Mouse (Mus musculus) left cerebral cortex, adult 11 months (tissue): ENCODE measurements around the gene Trpv4.
A peak's percentile ranks its signal among the peaks of the same experiment; 100 is the strongest.

Source experiments
- DNase-seq: peaks from one replicate; pipeline ENCODE4 v3.0.0; 2022; ENCODE audit warnings: low spot score

Trpv4 gene

DNA sequence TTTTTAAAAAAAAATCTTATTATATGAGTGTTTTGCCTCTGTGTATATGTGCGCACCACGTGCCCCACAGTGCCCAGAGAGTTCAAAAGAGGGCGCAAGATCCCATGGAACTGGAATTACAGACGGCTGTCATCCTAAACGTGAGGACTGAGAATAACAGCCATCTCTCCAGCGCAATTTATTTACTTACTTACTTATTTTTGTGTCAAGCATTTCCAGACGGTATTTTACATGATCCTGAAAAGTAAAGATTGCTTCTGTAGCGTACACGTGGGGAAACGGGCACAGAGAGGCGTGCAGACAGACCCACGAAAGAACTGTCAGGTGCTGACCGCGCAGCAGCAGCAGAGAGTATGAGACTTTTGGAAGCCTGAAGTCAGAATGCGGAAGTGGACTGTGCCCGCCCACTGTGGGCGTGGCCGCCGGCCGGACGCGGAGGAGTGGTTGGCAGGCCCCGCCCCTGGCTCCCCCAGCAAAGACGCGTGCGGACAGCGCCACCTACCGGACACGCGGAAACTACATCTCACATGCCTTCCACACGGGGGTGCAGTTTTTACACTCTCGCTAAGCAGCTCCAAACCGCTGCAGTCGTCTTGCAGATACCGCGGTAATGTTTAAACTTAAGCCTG is 9.1 kb upstream of the Trpv4 start:
- peak; percentile 96 for DNase-seq

DNA sequence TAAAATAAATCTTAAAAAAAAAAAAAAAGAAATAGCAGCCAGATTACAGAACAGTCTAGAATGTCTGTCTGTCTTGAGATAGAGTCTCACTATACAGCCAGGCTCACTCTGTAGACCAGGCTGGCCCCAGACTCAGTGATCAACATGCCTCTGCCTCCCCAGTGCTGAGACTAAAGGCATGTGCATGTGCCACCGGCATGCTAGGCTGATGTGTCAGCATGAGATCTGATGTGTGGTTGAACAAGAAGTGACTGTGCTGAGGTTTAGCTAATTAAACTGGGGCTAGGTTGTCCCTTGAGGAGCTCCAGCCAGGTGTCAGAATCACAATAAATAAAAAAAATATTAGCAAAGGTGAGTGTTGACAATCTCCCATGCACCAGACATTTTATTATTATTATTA is 8.4 kb upstream of the Trpv4 start:
- no peak for DNase-seq

DNA sequence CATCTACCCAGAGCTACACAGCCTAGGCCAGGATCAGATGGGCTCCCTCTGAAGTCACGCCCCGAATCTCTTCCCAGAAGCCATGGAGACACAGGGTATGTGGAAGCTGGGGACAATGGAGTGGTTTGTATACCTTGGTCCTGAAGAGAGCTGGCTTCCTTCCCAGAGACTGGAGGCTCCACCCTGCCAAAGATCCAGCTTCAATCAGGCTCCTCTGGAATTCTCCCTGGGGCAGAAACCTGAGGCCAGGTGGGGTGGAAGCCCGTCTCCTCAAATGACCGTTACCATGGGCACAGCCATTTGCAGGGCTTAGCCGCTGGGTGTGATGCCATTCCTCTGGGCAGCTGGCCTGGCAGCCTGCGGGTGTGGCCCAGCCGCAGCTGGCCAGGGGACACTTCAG is 6.5 kb upstream of the Trpv4 start:
- DNase-seq: no peak

DNA sequence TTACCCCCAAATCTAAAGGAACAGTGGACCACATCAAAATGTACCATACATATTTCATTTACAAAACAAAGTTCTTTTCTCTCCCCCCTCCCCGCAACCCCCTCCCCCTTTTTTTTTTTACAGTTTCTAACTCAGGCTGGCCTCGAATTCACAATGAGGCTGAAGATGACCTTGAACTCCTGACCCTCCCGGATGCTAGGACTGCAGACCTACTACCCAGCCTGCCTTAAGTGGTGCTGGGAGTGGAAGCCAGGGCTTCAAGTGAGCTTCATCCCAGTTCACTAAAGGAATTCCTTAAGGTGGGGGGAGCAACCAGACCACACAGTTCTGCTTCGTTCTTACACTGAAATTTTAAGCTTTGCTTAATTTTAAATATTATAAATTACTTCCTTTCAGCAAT is 5.9 kb upstream of the Trpv4 start:
- no peak for DNase-seq

DNA sequence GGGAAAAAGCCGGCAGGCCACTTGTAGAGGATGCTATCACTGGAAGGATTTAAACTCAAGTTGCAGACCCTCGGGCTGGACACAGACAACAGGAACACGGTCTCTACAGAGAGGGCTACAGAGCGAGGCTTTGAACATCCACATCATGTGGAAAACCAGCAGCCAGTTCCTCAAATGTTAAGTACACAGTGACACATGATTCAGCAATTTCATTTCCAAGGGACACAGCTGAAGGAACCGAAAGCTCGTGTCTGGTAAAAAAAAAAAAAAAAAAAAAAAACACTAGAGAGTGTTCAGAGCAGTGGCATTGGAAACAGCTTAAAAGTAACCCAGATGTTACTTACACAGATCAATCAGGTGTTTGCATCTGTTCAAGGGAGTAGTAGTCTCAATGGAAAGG is 2.8 kb upstream of the Trpv4 start:
- DNase-seq: no peak

DNA sequence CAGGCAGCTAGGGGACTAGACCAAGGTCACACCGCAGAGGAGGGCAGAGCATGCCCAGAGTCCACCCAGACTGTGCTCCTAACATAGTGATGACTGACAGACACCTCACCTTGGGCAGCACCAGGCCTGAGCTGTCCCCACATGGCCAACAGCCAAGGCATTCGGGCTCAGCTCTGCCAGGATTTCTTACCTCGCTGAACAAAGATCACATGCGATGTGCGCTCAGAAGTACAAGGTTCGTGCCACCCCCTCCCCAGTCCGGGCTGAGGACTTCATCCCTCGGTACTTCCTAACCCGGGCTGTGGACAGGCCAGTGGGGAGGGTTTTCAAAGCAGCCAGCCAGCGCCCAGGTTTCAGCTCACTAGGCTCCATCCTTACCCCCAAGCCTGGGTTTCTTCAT is 795 bp downstream of the Trpv4 start:
- no peak for DNase-seq

DNA sequence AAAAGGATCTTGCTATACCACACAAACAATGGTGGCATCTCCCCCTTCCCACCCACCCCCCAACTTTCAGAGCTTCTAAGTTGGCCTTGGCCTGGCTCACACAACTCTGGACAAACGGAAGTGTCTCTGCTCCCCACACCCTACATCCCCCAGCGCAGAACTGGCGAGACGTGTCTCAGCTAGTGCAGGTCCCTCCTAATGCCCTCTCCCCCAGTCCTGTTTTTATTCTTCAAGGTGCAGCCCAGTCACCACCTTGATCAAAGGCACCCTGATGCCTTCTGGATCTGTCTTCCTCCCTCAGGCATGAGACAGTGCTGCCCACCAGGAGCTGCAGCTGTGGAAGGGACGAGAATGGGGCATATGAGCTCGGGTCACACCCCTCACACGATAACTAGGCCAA is 1.9 kb downstream of the Trpv4 start:
- DNase-seq: no peak

DNA sequence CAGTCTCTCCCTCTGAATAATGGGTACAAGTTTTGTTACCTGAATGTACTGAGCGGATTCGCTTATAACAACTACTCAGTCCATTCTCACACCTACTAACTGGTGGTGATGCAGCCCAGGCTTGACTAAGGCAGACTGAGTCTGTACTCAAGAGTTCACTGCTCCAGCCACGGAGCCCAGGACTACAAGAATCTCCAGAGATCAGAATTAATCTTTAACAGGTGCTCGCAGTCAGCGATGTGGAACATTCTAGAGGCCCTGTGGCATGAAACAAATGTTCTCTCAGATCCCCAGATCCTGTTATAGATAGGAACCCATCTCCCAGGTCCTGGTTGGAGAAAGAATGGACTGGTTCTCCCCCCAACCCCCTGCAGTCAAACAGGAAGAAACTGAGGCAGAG is 2.5 kb downstream of the Trpv4 start:
- no peak for DNase-seq

DNA sequence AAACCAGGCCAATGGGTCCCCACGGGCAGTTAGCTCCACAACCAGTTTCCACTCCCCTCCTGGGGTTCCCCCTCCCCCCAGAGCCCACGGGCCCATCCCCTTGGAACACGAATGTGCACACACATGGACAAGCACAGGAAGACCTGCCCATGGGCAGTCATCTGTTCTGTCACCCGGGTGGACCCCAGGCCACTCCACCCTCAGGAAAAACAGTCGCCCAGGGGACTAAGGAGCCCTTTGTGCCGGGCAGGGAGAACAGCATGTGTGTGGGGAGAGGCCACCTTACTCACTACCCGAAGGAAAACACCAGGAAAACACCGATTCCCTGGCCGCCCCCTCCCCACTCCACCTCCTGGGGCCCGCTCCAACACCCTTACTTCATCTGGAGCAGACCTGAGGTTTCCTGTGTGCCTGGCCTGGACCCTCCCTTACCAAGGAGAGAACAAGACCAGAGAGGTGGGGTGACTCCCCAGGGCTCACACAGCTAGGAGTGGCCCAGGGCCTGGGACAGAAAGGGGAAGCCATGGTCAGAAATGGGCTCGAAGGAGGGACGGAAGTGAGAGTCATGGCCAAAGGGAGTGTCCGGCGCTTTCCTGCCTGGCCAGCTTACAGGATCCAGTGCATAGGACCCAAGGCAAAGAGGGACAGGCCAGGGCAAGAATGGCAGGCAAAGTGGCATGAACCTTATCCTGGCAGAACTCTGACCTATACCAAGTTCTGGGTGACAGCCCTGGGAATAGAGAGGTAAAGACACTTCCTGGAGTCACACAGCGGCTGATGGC is 4.4 kb downstream of the Trpv4 start:
- DNase-seq: no peak

DNA sequence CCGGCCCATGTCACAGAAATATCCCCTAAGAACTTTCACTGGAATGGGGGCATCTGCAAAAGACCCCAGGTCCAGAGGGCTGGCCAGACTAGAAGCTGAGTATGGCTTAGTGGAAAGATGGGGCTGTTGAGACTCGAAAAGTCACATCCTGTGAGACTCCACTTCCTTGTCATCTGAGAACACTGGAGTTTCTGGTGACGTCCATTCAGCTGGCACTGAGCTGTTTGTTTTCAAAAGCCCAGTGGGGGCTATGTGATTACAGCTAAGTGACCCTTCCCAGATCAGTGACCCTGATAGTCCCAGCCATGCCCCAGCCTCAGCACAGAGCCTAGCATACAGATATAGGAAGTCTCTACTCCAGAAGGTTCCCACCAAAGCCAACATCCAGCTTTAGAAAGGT is 6.8 kb downstream of the Trpv4 start:
- DNase-seq: no peak

DNA sequence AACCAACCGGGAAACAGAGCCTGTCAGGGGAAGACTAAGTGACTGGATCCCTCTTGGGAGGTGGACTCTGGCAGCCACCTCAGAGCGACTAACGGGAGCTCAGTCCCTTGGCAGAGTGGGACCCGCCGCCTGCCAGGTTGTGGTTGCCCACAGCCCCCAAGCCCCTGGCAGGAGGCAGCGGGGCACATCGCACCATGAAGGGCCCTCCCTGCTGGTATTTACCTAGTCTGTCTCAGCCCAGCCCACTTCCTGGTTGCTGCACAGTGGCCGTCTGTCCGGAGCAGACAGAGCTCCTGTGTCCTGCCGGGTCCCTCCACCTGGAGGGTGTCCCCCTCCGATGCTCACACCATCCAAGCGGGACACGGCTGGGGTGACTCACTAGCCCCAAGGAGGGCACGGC is 7.2 kb downstream of the Trpv4 start:
- no peak for DNase-seq

DNA sequence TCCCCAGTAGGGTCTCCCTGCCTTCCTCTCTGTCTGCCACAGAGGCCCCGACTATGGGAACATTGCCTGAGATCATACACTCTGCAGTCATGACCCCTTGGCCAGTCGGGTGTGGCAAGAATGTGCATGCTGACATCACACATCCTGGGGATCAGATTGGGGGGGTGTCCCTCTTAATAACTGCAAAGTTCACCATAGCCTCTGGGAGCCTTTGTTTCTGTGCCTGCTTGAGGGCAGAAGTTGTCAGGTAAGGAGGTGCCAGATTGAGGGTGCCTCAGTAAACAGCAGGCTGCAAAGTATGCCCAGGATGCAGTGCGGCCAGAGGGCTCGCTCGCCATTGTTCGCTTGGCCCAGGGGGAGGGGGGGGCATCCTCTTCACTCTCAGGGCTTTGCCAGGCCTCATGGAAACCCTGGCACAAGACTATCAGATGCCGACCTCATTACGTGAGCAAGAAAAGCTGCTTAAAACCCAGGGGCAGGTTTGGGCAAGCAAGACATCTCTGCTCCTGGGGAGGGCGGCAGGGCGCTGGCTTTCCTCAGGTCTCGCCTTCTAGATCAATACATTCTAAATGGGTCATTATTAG is 9.4 kb downstream of the Trpv4 start:
- no peak for DNase-seq

DNA sequence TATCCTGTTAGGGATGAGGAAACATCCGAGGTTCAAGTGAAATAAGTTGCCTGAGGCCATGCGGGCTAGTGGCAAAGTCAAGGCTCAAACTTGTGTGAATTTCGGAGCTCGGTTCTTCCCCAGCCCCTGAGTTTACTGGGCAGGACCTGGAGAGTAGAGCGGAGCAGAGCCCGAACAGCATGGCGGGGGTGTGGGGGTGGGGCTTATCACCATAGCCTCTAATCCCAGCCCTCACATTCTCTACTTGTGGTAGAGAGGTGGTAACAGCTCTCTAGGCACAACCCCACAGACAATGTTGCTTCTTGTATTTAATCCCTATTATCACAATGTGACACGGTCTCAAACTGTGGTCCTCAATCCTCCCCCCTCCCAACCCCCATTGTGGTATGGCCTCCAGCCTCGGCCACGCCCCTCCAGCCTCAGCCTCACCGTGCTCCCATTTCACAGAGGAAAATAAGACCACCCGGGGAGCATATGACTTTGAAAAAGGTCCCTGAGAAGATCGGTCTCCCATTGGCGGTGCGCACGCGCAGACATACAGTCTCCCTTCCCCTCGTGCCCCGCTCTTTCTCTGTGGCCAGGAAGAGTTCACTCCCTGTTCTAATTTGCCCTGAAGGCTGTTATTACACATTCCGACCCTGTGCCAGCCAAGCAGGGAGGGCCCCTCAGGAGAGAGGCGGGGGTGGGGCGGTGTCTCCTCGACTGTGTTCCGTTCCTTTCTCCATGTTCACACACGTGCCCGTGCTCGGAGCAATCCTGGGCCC is 10.8 kb downstream of the Trpv4 start:
- no peak for DNase-seq

DNA sequence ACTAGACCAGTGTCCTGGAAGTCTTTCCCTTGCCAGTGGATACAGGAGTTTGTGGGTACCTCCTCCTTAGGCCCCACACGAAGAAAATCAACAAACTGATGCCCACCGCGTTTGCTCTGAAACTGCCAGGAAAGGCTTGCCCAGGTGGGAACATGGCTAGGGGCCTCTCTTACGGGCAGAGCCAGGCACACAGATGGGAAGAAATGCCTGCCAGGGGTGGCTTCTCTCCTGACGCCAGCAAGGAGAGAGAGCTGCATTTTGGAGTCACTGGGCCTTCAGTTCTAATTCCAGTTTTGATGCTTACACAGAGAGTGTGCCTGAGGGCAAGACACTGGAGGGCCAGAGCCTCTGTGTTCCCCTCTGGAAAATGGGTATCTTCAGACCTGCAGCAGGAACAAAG is 12.3 kb downstream of the Trpv4 start:
- DNase-seq: no peak

DNA sequence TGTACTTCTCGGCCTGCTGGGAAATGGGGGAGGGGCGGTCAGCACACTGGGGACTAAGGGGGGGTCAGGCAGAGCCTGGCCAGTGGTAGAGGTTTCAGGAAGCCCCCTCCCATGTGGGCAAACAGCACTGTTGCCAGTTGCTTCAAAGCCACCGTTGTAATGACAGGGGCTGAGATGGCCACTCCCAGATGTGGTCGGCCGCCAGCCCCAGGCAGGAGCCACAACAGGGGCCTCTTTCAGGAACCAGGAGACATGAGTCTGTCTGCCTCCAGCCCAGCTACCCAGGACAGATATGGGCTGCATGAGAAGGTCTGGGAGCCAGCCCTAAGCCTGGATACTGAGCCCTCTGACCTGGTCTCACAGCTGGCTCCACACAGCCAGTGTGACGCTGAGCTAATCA is 13.3 kb downstream of the Trpv4 start:
- DNase-seq: no peak

DNA sequence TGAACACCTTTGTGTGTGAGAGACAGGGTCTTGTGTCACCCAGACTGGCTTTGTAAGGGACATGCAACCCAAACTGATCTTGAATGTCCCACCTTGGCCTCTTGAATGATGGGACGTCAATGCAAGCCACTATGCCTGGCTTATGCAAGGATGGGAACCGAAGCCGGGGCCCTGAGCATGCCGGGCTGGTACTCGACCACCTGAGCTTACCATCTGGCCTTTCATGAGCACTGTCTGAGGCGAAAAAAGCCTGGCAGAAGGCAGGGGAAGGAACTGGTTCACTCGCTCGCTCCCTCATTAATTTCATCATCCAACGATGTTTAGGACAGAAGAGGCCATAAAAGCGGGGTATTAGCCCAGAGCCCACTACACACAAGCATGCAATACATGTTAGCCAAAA is 17.4 kb downstream of the Trpv4 start:
- DNase-seq: no peak

DNA sequence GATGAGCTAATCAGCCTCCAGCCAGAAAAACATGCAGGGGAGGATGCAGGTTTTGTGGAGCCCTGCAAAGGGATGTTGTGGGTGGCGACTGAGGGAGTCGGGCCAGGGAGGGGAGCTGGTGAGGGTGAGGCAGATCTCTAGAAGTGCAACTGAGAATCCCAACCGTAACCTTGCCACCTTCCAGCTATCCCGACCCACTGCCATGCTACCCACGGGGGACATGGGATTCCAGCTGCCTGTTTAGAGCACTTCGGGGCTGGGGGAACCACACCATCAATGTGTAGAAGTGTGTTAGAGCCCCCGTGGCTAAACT is 18.6 kb downstream of the Trpv4 start:
- no peak for DNase-seq

DNA sequence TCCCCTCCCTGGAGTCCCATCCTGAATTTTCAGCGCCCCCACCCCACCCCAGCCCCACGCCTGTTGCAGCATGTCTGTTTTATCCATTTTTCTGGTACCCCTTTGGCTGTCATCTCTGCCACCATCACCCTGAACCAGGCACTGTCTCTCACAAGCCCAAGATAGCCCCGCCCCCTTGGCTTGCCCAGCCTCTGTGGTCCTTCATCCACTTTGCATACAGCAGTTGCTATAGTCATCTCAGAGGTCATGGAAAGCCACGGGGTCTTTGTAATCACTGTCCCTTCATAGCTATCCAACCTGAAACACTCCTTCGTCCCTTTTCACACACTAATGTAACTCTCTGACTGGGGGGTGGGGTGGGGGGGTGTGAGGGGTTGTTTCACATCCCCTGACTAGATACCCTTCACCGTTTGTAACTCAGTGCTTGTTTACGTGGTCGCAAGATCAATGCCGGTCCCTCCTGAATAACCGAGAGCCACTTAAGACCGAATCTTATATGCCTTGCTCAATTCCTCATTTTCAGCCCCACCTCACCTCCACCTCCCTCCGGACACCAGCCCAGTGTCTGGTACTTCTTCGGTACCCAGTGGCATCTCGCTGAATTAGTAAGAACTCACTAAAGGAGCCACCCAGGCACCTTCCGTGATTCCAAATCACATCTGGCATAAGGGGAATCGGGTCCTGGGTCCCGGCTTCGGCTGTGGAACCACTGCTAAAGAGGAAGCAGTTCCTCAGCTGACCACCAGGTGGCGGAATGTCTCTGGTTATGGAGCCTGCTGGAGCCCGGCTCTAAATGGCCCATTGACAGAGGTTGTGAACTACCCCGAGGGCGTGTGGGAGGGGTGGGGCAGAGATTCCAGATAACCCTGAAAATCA is 19.2 kb downstream of the Trpv4 start:
- peak; percentile 74 for DNase-seq

DNA sequence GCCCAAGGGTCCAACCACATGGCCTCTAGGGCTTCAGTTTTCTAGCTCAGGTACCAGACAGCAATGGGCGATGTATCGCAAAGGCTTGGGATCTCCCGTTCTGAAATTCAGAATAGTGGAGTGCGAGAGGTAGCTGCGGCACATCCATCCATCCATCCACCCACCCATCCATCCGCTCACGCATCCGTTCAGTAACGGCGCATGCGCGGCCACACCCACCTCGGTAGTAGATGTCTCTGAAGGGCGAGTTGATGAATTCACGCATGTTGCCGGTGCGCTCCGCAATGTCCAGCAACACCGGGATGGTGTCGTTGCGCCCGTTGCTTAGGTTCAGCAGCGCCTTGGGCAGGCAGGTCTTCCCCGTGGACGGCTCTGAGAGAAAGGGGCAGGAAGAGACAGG is 22.1 kb downstream of the Trpv4 start:
- no peak for DNase-seq

DNA sequence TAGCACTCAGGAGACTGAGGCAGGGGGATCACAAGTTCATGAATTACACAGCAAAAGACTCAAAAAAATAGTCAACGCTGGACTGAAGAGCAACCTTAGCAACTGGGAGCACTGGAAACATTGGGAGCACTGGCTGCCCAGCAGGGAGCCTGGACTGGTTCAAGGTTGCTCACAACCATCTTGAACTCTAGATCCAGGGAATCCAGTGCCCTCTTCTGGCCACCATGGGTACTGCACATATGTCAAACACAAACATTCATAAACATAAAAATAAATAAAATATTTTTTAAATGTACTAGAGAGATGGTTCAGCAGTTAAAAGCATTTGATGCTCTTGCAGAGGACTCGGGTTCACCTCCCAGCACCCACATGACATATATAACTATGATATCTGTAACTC is 26.9 kb downstream of the Trpv4 start:
- DNase-seq: no peak

DNA sequence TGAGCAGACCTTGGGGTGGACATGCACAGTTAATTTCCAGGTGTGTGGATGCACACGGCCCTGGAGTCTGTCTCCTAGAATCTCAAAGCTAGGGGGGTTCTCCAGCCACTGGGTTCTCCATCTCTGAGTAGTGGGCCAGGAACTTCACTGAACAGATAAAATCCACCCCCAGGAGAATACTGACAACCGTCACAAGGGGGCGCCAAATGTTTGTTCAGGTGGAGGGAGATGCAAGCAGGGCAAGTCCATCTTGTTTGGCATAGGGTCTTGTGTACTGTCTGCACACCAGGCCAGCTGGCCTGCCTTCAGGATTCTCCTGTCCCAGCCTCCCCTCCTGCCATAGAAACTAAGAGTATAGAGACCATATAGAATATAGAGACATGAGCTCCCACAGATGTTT is 32.6 kb downstream of the Trpv4 start:
- no peak for DNase-seq

DNA sequence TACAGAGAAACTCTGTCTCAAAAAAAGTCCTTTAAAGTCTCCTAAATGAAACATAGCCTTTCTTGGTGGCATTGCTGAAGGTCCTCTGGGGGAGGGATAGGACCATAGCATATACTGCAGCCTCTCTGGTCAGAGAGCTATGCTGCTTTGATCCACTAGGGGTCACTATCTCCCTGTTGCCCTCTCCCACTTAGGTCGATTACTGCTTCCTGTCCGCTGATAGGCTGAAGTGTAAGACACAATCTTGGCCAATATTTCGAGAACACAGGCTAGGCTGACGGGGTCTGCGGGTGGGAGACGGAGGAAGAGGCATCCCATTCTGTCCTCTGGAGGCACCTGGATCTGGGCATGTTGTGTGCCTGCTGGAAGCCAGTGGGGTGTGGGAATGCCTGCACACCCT is 37.9 kb downstream of the Trpv4 start:
- no peak for DNase-seq
